Mouse (Mus musculus) C2C12 (cell line): ENCODE results near the gene Id4. TPM values are rescaled to one million over a fixed set of nuclear protein-coding genes. Genes with fewer than 3 reads are reported as not detected.
A peak's percentile ranks its signal among the peaks of the same experiment; 100 is the strongest.

Experiments used
- H3K27me3 ChIP-seq: one replicate; pipeline ENCODE4 v1.6.1; 2011; ENCODE audit not compliant: control insufficient read depth, insufficient read depth, insufficient read length
- H3K36me3 ChIP-seq: one replicate; pipeline ENCODE4 v1.6.1; 2011; ENCODE audit not compliant: control insufficient read depth, insufficient read depth
- H3K4me3 ChIP-seq: one replicate; pipeline ENCODE4 v1.5.1; 2011; ENCODE audit warnings: mild to moderate bottlenecking, control low read depth; ENCODE audit not compliant: poor library complexity, insufficient read depth, severe bottlenecking
- H3K79me2 ChIP-seq: one replicate; pipeline ENCODE4 v1.6.1; 2011; ENCODE audit not compliant: control insufficient read depth, insufficient read depth
- H3K79me3 ChIP-seq: one replicate; pipeline ENCODE4 v1.6.1; 2011; ENCODE audit warnings: low read depth, control low read depth
- H3ac ChIP-seq: one replicate; pipeline ENCODE3; 2011; ENCODE audit warnings: low read depth; ENCODE audit not compliant: control insufficient read depth, insufficient read length
- CEBPB ChIP-seq: IDR thresholded peaks from one replicate; pipeline ENCODE4 v1.6.1; 2011; ENCODE audit warnings: low read depth, mild to moderate bottlenecking, control low read depth, moderate library complexity
- CTCF ChIP-seq: IDR thresholded peaks from one replicate; pipeline ENCODE4 v1.5.1; 2011; ENCODE audit not compliant: control insufficient read depth, insufficient read depth, insufficient read length
- FOSL1 ChIP-seq: IDR thresholded peaks from one replicate; pipeline ENCODE4 v1.8.0; 2011; ENCODE audit warnings: mild to moderate bottlenecking, low read length; ENCODE audit not compliant: poor library complexity, insufficient read depth, severe bottlenecking
- MAX ChIP-seq: IDR thresholded peaks from one replicate; pipeline ENCODE4 v1.6.1; 2011; ENCODE audit warnings: mild to moderate bottlenecking, control low read depth
- MYOD1 ChIP-seq: IDR thresholded peaks from one replicate; pipeline ENCODE4 v1.6.1; 2011; ENCODE audit warnings: low read depth; ENCODE audit not compliant: control insufficient read depth, insufficient read length
- MYOG ChIP-seq: IDR thresholded peaks from one replicate; pipeline ENCODE4 v1.6.1; 2011; ENCODE audit not compliant: control insufficient read depth, insufficient read length; ENCODE audit errors: extremely low read depth
- USF1 ChIP-seq: IDR thresholded peaks from one replicate; pipeline ENCODE4 v1.6.1; 2011; ENCODE audit warnings: low read depth, mild to moderate bottlenecking, control low read depth, moderate library complexity
- polyA plus RNA-seq: library from polyadenylated mRNA; unstranded; fragments of >200 nt; fragmentation: generic; extraction: Trizol; gene quantifications from one replicate; pipeline ENCODE4 v1.2.1, GENCODE M21; 2012; ENCODE audit warnings: missing spikeins

Gene Id4
- polyA plus RNA-seq, 1 experiment = 0.29 TPM

DNA sequence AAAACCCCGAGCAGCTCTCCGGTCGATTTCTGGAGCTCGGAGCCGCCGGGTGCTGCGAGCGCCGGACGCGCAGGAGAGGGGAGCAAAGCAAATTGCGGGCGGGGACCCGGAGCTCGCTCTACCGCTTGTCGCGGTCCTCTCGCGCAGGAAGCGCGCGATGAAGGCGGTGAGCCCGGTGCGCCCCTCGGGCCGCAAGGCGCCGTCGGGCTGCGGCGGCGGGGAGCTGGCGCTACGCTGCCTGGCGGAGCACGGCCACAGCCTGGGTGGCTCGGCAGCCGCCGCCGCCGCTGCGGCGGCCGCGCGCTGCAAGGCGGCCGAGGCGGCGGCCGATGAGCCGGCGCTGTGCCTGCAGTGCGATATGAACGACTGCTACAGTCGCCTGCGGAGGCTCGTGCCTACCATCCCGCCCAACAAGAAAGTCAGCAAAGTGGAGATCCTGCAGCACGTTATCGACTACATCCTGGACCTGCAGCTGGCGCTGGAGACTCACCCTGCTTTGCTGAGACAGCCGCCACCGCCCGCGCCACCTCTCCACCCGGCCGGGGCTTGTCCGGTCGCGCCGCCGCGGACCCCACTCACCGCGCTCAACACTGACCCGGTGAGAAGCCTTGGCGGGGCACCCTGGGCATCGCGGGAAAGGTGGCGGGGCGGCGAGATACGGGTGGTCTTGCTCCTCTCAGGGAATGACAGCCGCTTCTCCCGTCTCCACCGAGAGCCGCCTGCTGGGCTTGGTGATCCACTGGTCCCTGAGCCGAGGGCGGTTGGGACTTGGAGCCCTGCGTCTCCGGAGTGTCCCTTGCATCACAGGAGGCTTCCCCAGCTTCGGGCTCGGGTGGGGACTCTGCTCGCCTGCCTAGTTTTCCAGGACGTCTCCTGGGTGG is 553 bp downstream of the Id4 start:
- Histone ChIP-seq H3K36me3 (no peaks in the 10 kb centered on the region), H3ac (peak overlapping the region; percentile 49), H3K27me3 (peaks cover 6% of the 10 kb centered on the region), H3K79me2 (no peaks in the 10 kb centered on the region), H3K4me3 (peak overlapping the region; percentile 21), H3K79me3 (no peaks in the 10 kb centered on the region)
- no peak for TF ChIP-seq MAX
- TF ChIP-seq MYOG = no peak
- TF ChIP-seq CEBPB = no peak
- no peak for TF ChIP-seq FOSL1
- TF ChIP-seq MYOD1 = no peak
- TF ChIP-seq USF1 = no peak
- TF ChIP-seq CTCF = no peak

DNA sequence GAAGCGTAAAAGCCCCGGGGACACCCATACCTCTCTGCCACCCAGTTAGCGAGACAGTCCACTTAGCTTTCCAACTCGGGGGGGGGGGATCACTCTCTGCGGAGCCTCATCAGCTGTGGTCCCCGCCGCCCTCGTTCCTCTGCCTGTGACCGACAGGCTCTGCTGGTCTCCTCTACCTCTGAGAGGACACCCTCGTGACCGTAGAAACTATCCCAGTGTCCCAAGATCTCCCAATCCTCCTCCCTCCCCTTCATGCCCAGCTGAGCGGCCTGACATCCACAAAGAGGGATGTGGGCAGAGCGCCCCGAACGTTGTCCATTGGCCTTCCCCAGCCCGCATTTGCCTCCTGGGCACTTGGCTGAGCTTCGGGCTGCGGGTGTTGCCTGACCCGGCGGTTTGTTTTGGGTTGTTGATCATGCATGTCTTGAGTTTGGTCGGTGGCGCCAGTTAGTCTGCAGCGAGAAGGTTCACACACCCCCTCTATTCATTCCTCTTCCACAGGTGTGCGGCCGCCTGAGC is 1.5 kb downstream of the Id4 start:
- Histone ChIP-seq H3K4me3 (no peak overlapping the region), H3K27me3 (peaks cover 6% of the 10 kb centered on the region), H3K79me2 (no peaks in the 10 kb centered on the region), H3K36me3 (no peaks in the 10 kb centered on the region), H3K79me3 (no peaks in the 10 kb centered on the region), H3ac (peak overlapping the region; percentile 12)
- no peak for TF ChIP-seq CTCF
- TF ChIP-seq FOSL1 = no peak
- no peak for TF ChIP-seq MYOG
- no peak for TF ChIP-seq MYOD1
- TF ChIP-seq MAX = no peak
- TF ChIP-seq USF1 = no peak
- TF ChIP-seq CEBPB = no peak

GRCm38 (mm10) chr13:48265029-48265428 is 4.0 kb downstream of the Id4 start:
- H3K36me3 ChIP-seq = no peaks in the 10 kb centered on the region
- TF ChIP-seq MAX (no peak), MYOG (no peak), CEBPB (no peak), FOSL1 (no peak), MYOD1 (no peak)
- no peak overlapping the region for H3ac ChIP-seq
- peaks cover 6% of the 10 kb centered on the region for H3K27me3 ChIP-seq
- no peak overlapping the region for H3K4me3 ChIP-seq
- H3K79me2 ChIP-seq = no peaks in the 10 kb centered on the region
- H3K79me3 ChIP-seq = no peaks in the 10 kb centered on the region

GRCm38 (mm10) chr13:48273451-48274069 is 12.5 kb downstream of the Id4 start:
- peaks cover 8% of the 10 kb centered on the region for H3K27me3 ChIP-seq
- H3K4me3 ChIP-seq = no peak overlapping the region
- H3ac ChIP-seq = no peak overlapping the region
- H3K79me3 ChIP-seq = no peaks in the 10 kb centered on the region
- H3K36me3 ChIP-seq = no peaks in the 10 kb centered on the region
- H3K79me2 ChIP-seq = no peaks in the 10 kb centered on the region
- TF ChIP-seq MYOG (no peak), FOSL1 (no peak), CEBPB (no peak), MYOD1 (no peak), CTCF (no peak), MAX (no peak), USF1 (no peak)

DNA sequence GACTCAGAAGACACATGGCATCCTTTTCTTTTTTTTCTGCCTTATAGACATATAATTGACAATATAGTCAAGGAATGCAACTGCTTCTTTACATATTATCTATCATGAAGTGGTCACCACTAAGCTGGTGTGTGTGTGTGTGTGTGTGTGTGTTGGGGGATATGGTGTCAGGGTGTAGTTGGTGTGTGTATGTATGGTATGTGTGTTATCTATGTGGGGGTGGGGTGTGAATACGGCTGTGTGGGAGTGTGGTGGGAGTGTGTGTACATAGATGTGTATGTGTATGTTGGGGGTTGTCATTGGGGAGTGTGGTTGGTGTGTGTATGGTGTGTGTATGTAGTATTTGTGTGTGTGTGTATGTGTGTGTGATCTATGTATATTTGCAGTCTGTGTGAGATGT is 13.1 kb downstream of the Id4 start:
- Histone ChIP-seq H3ac (no peak overlapping the region), H3K27me3 (peaks cover 8% of the 10 kb centered on the region), H3K4me3 (no peak overlapping the region), H3K36me3 (no peaks in the 10 kb centered on the region), H3K79me3 (no peaks in the 10 kb centered on the region), H3K79me2 (no peaks in the 10 kb centered on the region)
- TF ChIP-seq CTCF (no peak), MYOD1 (no peak), MYOG (no peak), FOSL1 (no peak), MAX (no peak), USF1 (no peak), CEBPB (no peak)

GRCm38 (mm10) chr13:48276981-48277380 is 16.0 kb downstream of the Id4 start:
- Histone ChIP-seq H3K79me2 (no peaks in the 10 kb centered on the region), H3K36me3 (no peaks in the 10 kb centered on the region), H3ac (no peak overlapping the region), H3K4me3 (no peak overlapping the region), H3K79me3 (no peaks in the 10 kb centered on the region), H3K27me3 (peaks cover 8% of the 10 kb centered on the region)
- TF ChIP-seq FOSL1 = no peak
- no peak for TF ChIP-seq MYOD1
- TF ChIP-seq CEBPB = no peak
- no peak for TF ChIP-seq MYOG
- TF ChIP-seq USF1 = no peak
- TF ChIP-seq MAX = no peak
- TF ChIP-seq CTCF = no peak
